Mouse (Mus musculus): ENCODE measurements around the gene Map7.

The Map7 gene

GRCm38 (mm10) chr10:20152131-20152530 lies 3.9 kb downstream of the Map7 start:
- CTCF ChIA-PET: no interaction called here

DNA sequence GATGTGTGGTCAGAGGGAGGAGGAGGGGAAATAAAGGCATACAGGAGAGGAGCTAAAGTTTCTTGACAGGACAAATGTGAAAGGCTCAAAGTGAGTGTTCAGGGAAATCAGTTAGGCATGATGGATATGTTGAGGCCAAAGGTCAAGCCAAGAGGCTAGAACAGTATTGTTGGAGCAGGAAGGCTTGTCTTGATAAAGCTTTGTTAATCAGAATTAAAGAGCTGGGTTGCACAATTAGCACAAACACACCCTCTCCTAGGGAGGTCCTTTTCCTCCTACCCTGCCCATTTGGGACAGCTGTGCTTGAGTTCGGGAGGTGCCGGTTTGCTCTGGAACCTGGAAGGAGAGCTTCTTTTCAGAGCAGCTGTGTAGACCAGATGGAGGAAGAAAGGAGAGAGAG lies 5.2 kb downstream of the Map7 start:
- CTCF ChIA-PET: interaction anchor here (0.6 kb wide), 1 partner anchor 139 kb away, joined by 7 read pairs; no protein-coding TSS in a partner anchor

GRCm38 (mm10) chr10:20155401-20155800 lies 7.1 kb downstream of the Map7 start:
- CTCF ChIA-PET: no interaction called here

- CTCF ChIA-PET: no interaction called here
Observed at GRCm38 (mm10) chr10:20157021-20157726, 8.9 kb downstream of the Map7 start.

GRCm38 (mm10) chr10:20158756-20159155 lies 10.5 kb downstream of the Map7 start:
- CTCF ChIA-PET: no interaction called here

DNA sequence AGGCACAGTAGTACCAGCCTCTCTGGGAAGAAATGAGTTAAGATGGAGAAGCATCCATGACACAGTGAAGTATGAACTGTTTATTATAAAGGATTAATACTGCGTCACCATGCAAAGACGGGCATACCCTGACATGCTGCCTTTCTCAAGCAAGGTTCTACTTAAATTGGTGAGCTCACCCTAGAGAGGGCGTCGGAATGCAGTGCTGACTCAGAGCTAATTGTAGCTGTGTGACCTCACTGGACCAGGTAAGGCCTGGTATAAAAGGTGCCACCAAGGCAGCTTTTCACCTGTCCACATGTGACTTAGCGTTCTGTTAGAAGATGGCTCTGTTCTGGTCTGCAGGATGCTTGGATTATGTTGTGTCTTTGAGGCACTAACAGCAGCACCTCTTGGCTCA lies 11.0 kb downstream of the Map7 start:
- CTCF ChIA-PET: no interaction called here

GRCm38 (mm10) chr10:20160914-20161313 lies 12.6 kb downstream of the Map7 start:
- CTCF ChIA-PET: no interaction called here

- CTCF ChIA-PET: interaction anchor here (0.6 kb wide), 1 partner anchor 54 kb away, joined by 10 read pairs; no protein-coding TSS in a partner anchor
Observed at GRCm38 (mm10) chr10:20164810-20165209, 16.5 kb downstream of the Map7 start.

GRCm38 (mm10) chr10:20166797-20167196 lies 18.5 kb downstream of the Map7 start:
- CTCF ChIA-PET: no interaction called here

- CTCF ChIA-PET: no interaction called here
Observed at GRCm38 (mm10) chr10:20167467-20167866, 19.2 kb downstream of the Map7 start.

GRCm38 (mm10) chr10:20169182-20169674 lies 21.0 kb downstream of the Map7 start:
- CTCF ChIA-PET: no interaction called here

- CTCF ChIA-PET: no interaction called here
Observed at GRCm38 (mm10) chr10:20169927-20170604, 21.8 kb downstream of the Map7 start.

GRCm38 (mm10) chr10:20170605-20171088 lies 22.4 kb downstream of the Map7 start:
- CTCF ChIA-PET: no interaction called here

DNA sequence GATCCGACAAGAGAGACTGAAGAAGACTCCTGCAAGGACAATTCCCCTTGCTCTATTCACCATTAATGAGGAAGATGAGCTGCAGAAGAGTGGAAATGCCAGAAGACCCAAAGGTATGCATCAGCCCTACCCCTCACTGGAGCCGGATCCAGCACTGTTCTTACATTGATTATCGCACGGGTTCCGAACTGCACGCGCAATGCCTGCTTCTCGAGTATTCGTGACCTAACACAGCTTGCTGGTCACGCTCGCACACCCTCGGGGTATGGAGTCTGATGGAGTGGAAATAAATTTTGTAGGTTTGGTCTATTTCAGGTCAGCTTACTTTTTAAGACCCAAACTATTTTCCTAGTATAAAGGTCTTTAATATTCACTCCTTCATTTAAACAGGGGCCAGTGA lies 22.9 kb downstream of the Map7 start:
- CTCF ChIA-PET: no interaction called here

- CTCF ChIA-PET: no interaction called here
Observed at GRCm38 (mm10) chr10:20171756-20172155, 23.5 kb downstream of the Map7 start.

DNA sequence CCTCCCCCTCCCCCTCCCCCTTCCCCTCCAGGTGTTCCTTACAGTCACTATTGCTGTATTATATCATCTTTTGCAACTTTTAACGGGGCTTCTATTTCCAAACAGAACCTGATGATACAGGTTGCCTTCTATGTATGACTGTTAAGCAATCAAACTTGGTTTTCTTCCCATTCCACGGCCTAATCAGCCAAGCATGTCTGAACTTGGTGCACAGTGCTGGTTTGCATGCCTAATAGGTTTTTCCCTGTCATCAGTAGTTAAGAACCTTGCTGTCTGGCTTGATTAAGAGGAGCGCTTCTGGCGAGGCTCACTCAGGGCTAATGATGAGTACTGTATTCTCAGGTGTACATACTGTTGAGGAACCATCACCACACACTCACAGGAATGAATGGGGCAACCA lies 25.5 kb downstream of the Map7 start:
- CTCF ChIA-PET: no interaction called here

DNA sequence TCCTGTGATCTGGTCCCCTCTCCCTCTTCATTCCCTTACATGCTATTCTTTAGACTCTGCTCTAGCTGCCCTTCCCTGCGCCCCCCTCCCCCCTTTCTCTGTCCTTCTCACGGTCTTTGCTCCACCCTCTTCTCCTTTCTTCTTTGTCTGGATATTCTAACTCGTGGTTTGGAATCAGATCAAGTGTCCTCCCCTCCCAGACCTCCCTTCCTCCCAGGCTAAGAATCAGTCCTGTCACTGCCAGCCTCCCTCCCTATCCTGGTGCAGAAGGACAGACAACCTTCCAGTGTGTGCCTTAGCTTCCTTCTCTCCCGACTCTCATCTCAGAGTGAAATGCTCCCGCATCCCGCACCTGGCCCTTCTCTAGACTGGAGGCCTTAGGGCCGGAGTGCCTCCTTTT lies 27.8 kb downstream of the Map7 start:
- CTCF ChIA-PET: no interaction called here

DNA sequence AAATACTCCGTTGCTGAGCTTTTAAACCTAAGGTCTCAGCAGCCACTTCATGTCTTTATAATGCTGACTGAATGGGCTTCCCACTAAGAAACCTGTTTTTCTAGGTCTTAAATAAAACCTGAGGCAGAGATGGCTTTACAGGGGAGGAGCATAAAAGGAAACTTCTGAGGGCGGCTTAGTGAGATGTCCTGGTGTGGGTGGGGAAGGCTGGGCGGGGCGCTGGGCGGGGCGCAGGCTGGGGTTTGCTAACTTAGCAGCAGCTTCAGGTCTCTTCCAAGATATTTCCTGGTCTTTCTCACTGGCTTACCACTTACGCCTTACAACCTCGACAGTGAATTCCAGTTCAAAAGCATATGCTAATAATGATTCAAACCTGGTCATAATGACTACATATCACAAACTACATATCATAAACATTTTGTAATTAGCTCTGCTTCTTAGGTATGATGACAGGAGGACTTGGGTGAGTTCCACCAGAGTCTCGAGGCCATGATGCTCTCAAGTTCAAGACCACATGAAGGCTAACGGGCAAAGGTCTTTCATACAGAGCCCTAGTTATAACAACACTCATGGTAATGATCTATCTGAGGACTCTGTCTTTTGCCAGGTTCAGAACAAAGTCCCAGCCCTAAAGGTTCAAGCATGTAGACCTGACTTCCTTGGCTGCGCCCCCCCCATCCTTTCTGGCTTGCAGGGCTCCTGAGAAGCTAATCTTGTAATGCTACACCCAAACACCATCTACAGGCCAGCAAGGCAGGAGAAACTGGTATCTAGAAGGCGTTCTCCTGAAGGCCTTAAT lies 30.7 kb downstream of the Map7 start:
- CTCF ChIA-PET: no interaction called here

GRCm38 (mm10) chr10:20181198-20181597 lies 32.9 kb downstream of the Map7 start:
- CTCF ChIA-PET: no interaction called here

DNA sequence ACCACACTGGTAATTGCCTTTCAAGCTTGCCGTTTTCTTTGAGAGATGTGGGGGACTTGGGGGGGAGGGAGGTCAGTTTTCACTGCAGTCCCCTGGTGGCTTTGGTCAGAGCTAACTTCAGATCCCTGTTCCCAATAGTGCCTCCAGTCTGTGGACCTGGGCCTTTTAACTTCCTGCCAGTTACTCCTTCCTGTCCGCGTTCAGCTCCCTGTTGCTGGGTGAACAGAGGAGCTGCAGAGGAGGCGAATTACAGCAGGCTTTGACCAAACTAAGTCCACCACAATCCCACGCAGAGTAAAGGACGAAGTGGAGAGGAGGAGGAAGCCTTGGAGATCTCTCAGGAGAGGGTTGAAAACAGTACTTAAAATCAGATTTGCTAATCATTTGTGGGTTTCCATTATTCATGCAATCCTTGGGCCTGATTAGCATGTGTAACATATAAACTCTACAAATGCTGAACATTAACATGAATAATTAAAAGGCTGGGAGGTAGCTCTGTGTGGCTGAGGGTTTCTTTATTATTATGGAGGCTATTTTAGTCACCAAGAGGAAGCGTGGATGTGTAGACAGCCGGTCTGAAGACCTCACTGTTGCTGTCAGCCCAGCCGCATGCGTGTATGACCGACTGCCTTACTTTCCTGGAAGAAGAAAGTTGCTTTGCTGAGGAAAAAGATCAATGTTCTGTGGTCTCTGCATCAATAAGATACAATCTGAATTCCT lies 33.6 kb downstream of the Map7 start:
- CTCF ChIA-PET: no interaction called here

GRCm38 (mm10) chr10:20184326-20184725 lies 36.1 kb downstream of the Map7 start:
- CTCF ChIA-PET: no interaction called here

DNA sequence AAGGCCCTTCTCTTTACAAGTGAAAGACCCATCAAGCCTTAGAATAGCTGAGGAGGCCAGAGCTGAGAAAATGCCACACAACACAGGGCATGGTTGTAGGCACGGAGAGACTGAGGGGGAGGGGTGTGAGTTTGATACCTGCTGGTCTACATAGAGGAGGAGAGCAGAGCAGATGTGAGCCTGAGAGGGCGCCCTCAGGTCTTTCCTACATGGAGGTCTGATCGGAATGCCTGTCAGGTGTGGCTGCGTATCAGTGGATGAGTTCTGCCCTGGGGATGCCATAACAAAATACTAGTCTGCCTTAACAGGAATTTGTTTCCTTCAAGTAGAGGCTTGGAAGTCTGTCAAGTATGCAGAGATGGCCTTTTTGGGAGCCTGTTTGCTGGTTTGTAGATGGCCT lies 37.0 kb downstream of the Map7 start:
- CTCF ChIA-PET: no interaction called here
